Mouse (Mus musculus) urinary bladder, postnatal 25 days (tissue): ENCODE measurements around the gene Bola1.
"Not testable (repeated sequence)": the region's sequence is repeated elsewhere in the genome, so short reads cannot be mapped to it uniquely, and the experiment has no call there.

Source experiments
- DNase-seq: peaks from one replicate; pipeline ENCODE4 v3.0.0; 2022; ENCODE audit warnings: low spot score

Bola1 gene

DNA sequence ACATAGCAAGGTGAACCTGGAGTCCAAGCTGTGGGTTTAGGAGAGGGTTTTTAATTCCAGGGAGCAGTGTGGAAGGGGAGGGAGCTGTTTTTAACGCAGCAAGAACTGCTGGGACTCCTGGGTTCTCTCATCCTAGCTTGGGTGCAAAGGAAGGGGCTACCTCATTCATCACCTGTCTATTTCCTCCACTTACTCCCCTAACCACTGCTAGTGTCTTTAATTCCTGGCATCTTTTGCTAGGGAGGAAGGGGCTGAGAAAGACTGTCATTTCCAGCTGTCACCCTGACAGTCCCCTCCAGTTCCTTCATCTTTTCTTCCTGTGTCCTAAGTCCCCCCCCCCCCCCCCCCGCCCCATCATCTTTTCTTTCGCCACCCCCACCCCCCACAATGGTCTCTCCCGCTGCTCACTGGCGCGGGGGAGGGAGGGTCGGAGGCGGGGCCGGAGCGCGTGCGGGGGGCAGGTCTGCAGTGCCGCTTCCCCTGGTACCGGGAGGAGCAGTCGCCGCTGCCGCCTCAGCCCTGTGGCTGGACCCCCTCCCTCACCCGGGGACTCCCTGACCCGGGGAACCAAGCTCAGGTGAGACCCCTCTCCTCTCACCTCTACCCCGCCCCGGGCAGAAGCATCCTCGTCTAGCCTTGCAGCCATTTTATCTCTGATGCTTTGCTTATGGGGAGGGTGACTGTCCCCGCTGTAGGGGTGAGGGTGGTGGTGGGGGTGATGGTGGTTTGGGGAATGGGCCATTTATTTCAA, 38.6 kb downstream of the Bola1 start, which contains the start of gene Sv2a:
TSS of gene Sv2a (plus strand) at position 425 of the 751 bp plus-strand sequence.
- DNase-seq, result no peak

DNA sequence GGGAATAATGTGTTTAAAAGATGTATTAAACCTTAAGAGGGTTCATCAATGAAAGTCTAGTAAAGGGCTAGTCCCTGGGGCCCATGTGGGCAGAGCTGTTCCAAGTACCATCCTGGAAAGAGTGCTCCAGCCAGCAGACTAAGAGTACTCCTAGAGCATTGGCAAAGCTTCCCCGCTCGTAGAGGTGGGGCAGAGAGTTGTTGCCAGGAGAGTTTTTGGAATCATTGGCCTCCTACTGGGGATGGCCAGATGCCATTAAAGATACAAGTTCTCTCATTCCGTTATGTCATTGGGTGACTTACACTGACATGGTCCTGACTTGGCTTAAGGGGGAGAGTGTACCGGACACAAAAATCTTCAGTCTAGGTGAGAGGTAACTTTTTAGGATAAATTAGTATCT, 40.0 kb downstream of the Bola1 start:
- no peak for DNase-seq

DNA sequence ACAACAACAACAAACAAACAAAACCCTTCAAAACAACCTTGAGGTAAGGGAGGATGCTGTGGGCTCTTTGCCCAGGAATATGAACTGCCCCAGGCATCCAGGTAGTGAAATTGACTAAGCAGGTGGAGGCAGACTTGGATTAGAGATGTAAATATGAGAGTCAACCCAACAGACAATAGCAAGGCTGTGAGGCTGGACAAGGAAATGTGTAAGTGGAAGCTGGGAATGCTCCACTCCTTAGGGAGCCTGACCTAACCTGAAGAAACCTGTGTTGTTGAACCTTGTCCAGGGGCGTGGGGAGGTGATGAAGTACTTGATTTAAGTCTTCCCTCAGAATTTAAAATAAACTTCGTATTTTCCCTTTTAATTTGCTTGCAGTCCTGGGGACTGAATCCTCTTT, 40.6 kb downstream of the Bola1 start:
- DNase-seq, result no peak

DNA sequence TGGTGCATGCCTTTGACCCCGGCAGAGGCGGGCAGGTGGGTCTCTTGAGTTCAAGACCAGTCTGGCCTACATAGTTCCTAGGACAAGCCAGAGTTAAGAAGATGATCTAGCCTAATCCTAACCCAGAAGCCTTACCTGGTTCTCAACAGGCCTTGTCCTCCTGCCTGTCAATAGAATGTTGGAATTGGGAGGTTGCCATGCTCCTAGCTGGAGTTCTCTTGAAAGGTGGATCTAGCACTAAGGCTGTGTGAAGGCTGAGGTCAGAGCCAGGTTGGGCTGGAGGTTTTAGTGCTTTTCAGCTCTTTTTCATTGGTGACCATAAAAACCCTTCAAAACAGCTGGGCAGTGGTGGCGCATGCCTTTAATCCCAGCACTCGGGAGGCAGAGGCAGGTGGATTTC, 41.1 kb downstream of the Bola1 start:
- DNase-seq, result no peak

DNA sequence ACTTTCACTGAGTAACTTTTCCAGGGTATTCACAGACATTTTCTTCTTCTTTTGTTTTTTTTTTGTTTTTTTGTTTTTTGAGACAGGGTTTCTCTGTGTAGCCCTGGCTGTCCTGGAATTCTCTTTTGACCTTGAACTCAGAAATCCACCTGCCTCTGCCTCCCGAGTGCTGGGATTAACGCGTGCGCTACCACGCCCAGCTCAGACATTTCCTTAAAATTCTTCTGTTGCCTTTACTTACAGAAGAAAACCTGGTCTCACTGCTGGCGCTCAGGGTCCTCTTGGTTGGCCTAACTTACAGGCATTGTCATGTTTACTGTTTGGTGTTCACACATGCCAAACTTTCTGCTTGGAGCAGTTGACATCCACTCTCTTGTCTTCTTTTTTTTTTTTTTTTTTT, 44.3 kb downstream of the Bola1 start:
- DNase-seq, result no peak

DNA sequence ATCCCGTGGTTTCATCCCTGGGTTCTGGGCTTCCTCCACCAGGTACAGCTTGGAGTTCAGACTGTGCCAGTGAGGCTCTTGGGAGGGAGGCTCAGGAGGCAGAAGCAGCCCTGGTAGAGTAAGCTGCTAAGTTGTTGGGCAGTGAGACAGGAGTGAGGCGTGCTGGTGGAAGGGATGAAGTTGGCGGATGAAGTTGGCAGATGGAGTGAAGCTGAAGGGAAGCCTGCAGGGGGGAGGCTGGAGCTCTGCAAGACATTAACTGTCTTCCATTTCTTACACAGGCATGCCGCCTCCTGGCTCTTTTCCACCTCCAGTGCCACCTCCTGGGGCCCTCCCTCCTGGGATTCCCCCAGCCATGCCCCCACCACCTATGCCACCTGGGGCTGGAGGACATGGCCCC, 45.5 kb downstream of the Bola1 start:
- DNase-seq, result not testable (repeated sequence)

DNA sequence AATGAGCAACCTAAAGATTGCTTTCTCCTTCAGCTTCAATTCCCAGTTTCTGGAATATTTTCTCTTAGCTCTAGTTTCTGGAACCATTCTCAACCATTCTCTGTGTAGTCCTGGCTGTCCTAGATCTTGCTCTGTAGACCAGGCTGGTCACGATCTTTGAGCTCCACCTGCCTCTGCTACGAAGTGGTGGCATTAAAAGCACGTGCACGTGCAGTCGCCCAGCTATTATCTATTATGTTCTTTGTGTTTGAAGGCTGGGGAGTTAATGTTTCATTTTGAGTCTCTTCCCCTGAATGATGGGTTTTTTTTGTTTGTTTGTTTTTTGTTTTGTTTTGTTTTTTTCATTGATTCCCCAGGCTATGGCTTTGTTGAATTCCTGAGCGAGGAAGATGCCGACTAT, 46.3 kb downstream of the Bola1 start:
- no peak for DNase-seq

DNA sequence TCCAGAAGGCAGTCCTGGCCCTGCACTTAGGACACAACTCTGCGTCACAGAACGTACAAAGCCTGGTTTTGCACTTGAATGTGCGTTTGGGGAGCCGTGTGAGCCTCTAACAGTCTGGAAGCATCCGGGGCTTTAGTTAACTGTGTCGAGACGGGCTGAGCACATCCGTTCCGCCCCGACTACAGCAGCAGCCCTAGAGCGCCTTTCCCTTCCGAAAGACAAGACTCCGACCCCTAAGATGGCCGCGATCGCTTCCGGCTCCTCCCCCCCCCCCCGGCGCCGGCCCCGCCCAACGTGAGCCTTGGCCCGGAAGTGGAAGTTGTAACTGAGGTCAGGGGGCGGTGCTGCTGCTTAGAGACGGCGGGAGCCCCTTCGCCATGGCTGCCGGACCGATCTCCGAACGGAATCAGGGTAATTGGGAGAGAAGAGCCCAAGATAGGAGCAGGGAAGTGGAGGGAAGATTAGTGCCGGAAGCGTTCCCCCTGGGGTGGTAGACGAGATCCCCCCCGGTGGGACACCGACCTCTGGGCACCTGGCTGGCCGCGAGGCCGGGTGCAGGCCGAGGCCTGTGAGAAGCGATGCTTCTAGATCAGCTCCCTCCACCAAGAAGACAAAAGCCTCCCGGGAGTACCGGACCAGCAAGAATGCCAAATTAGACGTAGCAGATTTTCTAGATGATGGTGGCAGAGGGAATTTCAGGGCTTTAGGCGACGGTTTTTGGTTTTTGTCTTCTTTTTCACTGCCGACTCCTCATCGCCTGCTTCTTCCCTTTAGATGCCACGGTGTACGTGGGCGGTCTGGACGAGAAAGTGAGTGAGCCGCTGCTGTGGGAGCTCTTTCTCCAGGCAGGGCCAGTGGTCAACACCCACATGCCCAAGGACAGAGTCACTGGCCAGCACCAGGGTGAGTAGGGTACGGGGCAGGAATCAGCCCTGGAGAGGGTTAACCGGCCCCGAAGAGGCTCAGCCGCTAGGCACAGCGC, 47.0 kb downstream of the Bola1 start, which contains the start of gene Sf3b4:
TSS of gene Sf3b4 (plus strand) at position 136 of the 982 bp plus-strand sequence.
- peak; percentile 75 for DNase-seq

DNA sequence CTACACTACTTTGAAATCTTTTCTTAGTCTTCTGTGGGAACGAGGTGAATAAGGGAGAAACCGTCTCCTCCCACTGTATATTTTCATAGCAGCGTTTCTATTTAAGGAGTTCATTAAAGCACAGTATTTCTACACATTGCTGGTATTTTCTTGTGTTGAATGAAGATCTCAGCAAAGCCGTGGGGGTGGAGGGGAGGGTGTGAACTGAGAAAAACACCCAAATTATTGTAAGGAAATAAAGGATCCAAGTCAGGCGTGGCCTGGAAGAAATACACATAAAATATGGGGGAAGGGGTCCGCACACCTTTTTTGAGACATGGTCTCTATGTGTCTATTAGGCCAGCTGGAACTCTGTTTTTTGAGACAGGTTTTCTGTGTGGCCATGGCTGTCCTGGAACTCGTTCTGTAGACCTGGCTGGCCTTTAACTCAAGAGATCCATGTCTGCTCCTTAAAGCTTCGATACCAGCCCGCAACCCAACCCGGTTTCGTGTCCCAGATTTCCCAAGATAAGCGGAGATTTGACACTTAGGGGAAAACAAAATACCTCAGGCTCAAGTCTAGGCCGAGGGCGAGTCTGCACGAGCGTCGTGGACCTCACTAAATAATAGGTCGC, 47.8 kb downstream of the Bola1 start:
- DNase-seq, result no peak

DNA sequence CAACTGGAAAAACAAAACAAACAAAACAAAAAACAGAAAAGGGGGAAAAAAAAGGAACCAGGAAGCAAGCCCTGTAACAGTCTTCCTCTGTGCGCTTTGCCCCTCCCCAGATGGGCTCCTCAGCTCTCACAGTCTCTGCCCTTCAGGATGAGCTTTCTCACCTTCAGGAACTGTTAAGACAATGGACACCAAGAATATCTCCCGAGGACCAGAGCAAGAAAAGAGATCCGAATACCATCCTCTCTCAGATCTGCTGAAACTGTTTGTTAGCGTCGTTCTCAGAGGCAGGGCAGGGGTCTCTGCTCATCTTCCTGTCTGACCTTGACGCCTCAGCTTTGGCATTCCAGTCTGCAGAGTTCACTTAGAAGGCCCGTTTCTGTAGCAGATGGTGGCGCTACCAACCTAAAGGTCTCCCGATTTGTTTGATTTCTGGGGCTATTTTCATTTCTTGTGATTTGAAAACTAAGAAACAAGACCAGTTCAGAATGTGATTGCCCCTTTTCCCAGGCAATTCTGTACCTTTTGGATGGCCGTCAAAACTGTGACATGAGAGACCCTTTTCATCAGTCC, 48.4 kb downstream of the Bola1 start:
- no peak for DNase-seq

DNA sequence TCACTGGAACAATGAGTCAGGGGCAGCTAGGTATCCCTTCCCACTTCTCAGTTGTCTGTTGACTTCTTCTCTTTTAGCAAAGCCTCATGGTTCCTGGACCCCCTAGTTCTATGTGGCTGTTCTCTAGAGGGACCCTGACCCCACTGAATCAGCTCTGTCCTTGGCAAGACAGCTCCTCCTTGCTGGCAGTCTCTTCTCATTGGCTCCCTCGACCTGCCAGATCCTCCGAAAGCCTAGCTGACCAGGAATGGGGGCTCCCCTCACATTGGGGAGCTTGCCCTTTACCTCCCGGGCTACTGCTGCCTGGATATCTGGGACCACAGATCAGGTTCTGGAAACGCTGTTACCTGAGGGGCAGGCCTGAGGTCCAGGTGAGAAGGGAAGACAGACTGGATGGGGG, 49.2 kb downstream of the Bola1 start:
- DNase-seq, result no peak

DNA sequence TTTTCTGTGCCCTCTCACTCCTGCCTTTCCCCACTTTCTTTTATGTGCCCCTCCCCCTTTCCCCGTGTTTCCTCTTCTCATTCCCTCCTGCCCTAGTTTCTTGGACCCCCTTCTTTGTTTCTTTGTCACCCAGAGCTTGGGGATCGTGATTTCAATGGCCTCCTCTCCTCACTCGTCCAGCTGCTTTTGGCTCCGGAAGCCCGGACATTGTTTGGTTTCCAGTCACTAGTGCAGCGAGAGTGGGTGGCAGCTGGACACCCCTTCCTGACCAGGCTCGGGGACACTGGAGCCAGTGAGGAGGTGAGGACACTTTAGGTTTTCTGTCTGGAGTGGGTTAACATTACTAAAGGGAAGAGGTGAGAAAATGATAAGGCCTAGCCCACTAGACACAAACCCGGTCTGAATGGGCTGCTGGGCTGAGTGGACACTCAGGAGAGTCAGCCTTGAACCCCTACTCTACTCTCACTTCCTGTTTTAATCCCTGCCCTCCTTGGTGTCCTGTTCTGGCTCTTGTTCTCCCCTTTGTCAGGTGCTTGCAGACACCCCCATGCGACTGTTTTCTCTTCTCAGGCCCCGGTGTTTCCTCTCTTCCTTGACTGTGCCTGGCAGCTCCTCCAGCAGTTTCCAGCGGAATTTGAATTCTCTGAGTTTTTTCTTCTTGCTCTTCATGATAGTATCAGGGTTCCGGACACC, 50.9 kb downstream of the Bola1 start:
- no peak for DNase-seq

DNA sequence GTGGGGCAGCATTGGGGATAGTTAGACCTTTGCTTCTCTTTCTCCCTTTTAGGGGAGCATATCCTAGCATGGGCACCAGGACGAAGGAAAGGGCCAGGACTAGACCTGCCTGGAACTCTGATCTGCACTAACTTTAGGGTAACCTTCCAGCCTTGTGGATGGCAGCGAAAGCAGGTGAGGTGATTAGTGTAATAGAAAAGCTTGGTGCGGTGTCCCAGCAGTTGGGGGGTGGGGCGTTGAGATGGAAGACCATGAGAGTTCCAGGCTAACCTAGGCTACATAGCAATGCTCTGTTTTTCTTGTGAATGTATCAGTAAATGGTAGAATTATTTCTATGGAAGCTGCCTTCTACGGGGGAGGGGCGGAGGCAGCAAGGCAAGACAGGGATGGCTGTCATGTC, 56.5 kb downstream of the Bola1 start:
- no peak for DNase-seq

DNA sequence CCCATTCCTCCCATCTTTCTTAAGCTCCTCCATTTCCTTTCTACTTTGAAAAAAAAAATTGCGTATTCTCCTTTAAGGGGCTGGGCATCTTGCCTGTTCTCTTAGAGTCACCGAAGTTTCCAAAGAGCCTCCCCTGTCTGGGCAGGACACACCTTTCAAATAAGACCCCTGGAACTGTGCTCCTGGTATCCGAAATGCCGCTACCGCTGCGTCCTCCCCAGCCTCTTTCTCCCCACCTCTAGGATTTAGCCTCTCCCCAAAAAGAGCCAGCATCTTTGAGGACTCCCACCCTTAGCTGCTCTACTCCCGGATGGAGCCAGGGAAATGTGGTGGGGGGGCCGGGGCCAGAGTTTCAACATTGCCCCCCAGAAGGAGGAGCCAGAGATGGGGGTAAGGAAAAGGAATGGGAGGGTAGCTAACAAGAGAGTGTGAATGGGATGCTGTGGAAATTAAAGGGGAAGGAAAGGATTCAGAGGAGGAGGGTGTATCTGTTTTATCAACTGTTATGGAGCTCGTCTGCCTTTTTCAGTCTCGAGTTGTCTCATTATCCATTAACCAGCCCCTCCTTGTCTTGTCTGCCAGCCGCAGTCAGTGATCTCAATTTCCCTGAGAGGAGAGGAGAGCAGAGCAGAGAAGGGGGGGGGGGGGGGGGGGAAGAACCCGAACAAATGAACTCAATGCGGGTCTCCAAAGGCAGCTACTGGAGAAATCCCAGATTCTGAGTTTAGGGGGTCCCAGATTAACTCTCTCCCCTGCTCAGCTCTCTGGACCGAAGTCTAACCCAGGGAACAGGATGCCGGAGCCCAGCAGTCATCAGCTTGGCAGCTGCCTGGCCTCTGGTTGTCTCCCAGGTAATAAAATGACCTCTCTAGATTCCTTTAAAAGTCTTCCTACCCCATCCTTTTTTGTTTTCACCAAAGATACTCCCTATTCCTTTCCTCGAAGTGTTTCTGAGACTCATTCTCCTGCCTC, 57.4 kb downstream of the Bola1 start, which contains the start of gene Mtmr11:
TSS of gene Mtmr11 (plus strand) at position 136 of the 972 bp plus-strand sequence.
- DNase-seq, result peak; percentile 28

DNA sequence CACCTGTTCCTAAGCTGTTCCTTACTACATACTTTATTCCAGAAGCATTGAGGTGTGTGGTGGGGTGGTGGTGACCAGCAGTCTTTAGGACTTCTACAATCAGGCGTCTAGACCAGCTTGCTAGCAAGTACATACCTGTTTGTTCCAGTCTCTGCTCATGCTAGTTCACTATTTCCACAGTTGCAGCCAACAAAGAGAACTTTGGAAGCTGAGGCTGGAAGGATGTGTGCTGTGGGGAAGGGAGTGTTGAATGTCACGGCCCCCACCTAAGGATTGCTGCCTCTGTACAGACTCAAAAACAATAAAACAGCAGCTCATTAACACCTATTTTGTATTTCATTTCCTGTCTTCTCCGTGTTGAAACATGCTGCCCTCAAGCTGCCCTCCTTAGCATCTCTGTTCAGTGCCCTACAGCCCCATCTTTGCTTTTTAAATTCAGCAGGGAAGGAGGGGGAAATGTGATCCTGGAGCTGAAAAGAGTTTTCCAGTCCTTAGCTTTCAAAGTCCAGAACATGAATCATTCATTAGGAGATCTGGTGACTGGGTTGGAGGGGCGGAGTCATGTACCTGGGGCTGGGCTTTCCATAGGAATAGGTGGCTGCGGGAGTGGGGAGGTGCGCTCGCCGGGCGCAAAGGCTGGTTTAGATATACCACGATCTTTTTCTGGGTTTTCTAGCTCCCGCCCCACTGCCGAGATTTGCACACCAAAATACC, 58.5 kb downstream of the Bola1 start:
- DNase-seq, result peak; percentile 55

DNA sequence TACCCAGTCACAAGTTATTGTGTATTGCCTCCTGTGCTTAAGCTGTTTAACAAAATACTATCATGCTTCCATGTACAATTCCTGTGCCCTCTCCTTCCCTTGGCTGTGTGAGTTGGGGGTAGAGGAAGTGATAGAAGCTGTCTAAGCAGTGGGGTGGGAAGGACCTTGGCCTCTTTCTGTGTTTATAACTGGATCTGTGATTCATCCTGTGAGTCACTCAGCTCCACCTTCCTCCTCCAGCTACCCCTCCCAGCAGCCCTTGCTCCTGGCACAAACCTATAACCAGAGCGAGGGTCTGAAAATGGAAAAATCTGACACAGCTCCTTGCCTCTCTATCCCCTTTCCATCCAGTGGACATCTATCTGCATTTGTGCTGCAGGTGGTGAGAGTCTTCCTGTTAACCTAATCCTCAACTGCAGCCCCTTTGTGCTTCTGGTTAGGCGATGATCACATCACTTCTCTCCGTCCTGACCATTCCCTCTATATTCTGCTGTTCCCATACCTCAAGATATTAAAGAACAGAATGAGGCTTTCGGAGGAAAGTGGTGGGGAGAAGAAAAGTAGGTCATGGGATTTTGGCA, 59.2 kb downstream of the Bola1 start:
- DNase-seq, result peak; percentile 47

DNA sequence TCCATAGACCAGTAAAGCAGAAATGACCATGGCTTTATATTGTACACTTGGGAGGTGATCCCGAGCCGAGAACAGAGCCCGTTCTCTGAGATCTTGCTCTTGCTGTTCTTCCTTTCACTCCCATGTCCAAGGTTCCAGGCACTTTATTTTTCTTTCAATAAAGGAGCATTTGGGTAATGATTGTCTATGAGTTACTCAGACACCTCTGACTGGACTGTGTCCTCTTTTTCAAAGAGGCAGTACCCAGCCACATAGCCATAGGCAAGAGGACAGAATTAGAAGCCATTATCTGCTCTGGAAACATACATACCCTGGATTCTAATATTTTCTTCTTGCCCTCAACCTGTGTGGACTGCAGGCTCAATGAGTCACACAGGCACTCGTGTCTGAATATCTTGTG, 59.7 kb downstream of the Bola1 start:
- DNase-seq, result no peak

DNA sequence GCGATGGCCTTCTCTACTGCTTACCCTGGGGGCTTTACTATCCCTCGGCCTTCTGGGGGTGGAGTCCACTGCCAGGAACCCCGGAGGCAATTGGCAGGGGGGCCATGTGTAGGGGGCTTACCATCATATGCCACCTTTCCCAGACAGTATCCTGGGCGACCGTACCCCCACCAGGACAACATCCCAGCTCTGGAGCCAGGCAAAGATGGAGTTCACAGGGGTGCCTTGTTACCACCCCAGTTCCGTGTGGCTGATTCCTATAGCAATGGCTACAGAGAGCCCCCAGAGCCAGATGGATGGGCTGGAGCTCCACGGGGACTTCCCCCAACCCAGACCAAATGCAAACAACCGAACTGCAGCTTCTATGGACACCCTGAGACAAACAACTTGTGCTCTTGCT, 64.0 kb downstream of the Bola1 start:
- no peak for DNase-seq

DNA sequence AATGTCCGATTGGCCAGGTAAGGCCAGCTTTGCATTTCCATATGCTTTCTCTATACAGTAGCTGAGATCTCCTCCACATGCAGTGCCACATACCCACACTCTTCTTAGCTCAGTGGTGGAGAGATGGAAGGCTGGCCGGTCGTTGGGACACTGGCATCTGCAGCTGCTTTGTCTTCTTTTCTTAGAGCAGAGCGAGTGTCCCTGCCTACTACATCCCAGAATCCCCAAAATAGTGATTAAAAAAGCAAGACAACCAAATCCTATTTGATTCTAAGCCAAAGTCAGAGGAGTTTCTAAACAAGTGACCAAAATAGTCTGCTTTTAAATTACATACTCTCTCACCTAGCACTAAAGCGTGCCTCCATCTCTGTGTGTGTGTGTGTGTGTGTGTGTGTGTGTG, 66.9 kb downstream of the Bola1 start:
- no peak for DNase-seq
